Mouse (Mus musculus): ENCODE results near the gene Shc1.

Shc1 gene

GRCm38 (mm10) chr3:89454401-89455177 lies 36.3 kb downstream of the Shc1 start, which contains the start of gene Pmvk:
Gene Pmvk, plus strand, starts transcription at chr3:89454541.
- no peak for DNase-seq

GRCm38 (mm10) chr3:89455786-89456285 lies 37.6 kb downstream of the Shc1 start:
- no peak for DNase-seq

GRCm38 (mm10) chr3:89456726-89457665 lies 38.8 kb downstream of the Shc1 start:
- DNase-seq = peak; percentile 81 to 86

- no peak for DNase-seq
Measured at GRCm38 (mm10) chr3:89458372-89458964, 40.2 kb downstream of the Shc1 start.

- DNase-seq = peak; percentile 92 to 93
Measured at GRCm38 (mm10) chr3:89458965-89459807, 40.9 kb downstream of the Shc1 start.

GRCm38 (mm10) chr3:89468268-89468667 lies 50.0 kb downstream of the Shc1 start:
- DNase-seq = no peak

GRCm38 (mm10) chr3:89472280-89472679 lies 54.0 kb downstream of the Shc1 start:
- no peak for DNase-seq

- DNase-seq = no peak
Measured at GRCm38 (mm10) chr3:89473838-89474237, 55.6 kb downstream of the Shc1 start.

GRCm38 (mm10) chr3:89479055-89479454 lies 60.8 kb downstream of the Shc1 start:
- no peak for DNase-seq

Data from thymus, postnatal 36 days (tissue).